ENCODE assay signal across 18 mouse cellular contexts in the genomic region with DNA sequence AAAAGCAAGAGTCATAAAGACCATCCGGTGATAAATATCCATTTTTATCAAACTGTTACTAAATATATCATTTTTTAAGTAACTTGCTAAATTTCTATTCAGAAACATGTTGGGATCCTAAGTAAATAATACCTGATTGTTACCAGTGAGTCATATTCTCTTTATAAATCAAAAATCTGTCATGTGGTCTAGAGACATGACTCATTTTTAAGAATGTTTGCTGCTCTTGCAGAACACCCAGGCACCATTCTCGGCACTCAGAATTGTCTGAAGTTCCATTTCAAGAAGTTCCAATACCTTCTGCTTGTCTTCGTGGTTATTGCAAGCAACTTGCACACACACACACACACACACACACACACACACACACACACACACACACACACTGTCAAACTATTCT.
"Had no signal": no experiment of that assay in that cellular context is flagged by ENCODE, and none has a peak within 500 bp of the region (broad histone marks: within the 10 kb centered on the region; RNA-seq: fewer than 3 reads in every experiment).

No protein-coding gene starts in this region.

- H3K27me3 ChIP-seq: midbrain, embryonic 12.5 days; neural tube, embryonic 13.5 days; neural tube, embryonic 15.5 days; stomach, embryonic 15.5 days had no signal

- H3K4me2 ChIP-seq: lung, embryonic 14.5 days; midbrain, embryonic 12.5 days; neural tube, embryonic 13.5 days; neural tube, embryonic 15.5 days; stomach, embryonic 15.5 days had no signal

- ATAC-seq: midbrain, embryonic 16.5 days had no signal

- H3K27ac ChIP-seq: midbrain, embryonic 10.5 days; midbrain, embryonic 12.5 days; neural tube, embryonic 13.5 days; neural tube, embryonic 15.5 days; stomach, embryonic 15.5 days; stomach, postnatal 0 days had no signal

- H3K4me3 ChIP-seq: midbrain, embryonic 10.5 days; midbrain, embryonic 12.5 days; neural tube, embryonic 13.5 days; neural tube, embryonic 15.5 days; stomach, embryonic 15.5 days had no signal

- H3K9me3 ChIP-seq: midbrain, embryonic 10.5 days; midbrain, embryonic 12.5 days; neural tube, embryonic 13.5 days; stomach, embryonic 15.5 days had no signal

- H3K4me1 ChIP-seq: midbrain, embryonic 10.5 days; midbrain, embryonic 12.5 days; neural tube, embryonic 13.5 days; neural tube, embryonic 15.5 days; stomach, embryonic 15.5 days had no signal

- DNase-seq: lung, adult 18-20 months; lung, embryonic 14.5 days; lung, postnatal 10 days; lung, postnatal 4 days; midbrain, embryonic 14.5 days; retina, postnatal 1 day; right cerebral cortex, adult 18-20 months; right cerebral cortex, postnatal 25 days; right cerebral cortex, postnatal 4 days; thymus, adult 2 months; thymus, postnatal 36 days had no signal

- H3K9ac ChIP-seq: lung, embryonic 14.5 days; midbrain, embryonic 12.5 days; neural tube, embryonic 13.5 days; neural tube, embryonic 15.5 days; stomach, embryonic 15.5 days had no signal

- H3K36me3 ChIP-seq: midbrain, embryonic 10.5 days; midbrain, embryonic 12.5 days; neural tube, embryonic 13.5 days; neural tube, embryonic 15.5 days; stomach, embryonic 15.5 days had no signal
